Mouse (Mus musculus) embryonic facial prominence, embryonic 15.5 days (tissue): Measurements from ENCODE around the gene Lrmda. TPM values are rescaled to one million over a fixed set of nuclear protein-coding genes. Genes with fewer than 3 reads are reported as not detected.

Experiments used
- ATAC-seq: fragments of 200-750 bp; cut with Nextera tagmentation; 2 replicates; pipeline ENCODE4 v1.8.0; 2017; ENCODE audit warnings: low read depth, moderate TSS enrichment; ENCODE audit not compliant: insufficient number of reproducible peaks, low FRiP score, low TSS enrichment
- H3K27ac ChIP-seq: fragments of 300-500 bp; sonication (generic); replicated peaks from 2 replicates; pipeline ENCODE4 v1.5.1; 2015; ENCODE audit warnings: mild to moderate bottlenecking, inconsistent platforms
- H3K27me3 ChIP-seq: fragments of 300-500 bp; sonication (generic); 2 replicates; pipeline ENCODE4 v1.6.1; 2015; ENCODE audit warnings: inconsistent platforms
- H3K36me3 ChIP-seq: fragments of 300-500 bp; sonication (generic); 2 replicates; pipeline ENCODE4 v1.6.1; 2015; ENCODE audit warnings: mild to moderate bottlenecking, inconsistent platforms
- H3K4me1 ChIP-seq: fragments of 300-500 bp; sonication (generic); 2 replicates; pipeline ENCODE4 v1.6.1; 2015; ENCODE audit warnings: inconsistent platforms
- H3K4me2 ChIP-seq: fragments of 300-500 bp; sonication (generic); replicated peaks from 2 replicates; pipeline ENCODE4 v1.6.1; 2015; ENCODE audit warnings: mild to moderate bottlenecking, inconsistent platforms
- H3K4me3 ChIP-seq: fragments of 300-500 bp; sonication (generic); replicated peaks from 2 replicates; pipeline ENCODE4 v1.5.1; 2015; ENCODE audit warnings: mild to moderate bottlenecking, inconsistent platforms
- H3K9ac ChIP-seq: fragments of 300-500 bp; sonication (generic); 2 replicates; pipeline ENCODE4 v1.6.1; 2015; ENCODE audit warnings: inconsistent platforms
- H3K9me3 ChIP-seq: fragments of 300-500 bp; sonication (generic); replicated peaks from 2 replicates; pipeline ENCODE4 v1.6.1; 2016; ENCODE audit warnings: inconsistent platforms
- WGBS: fragments of 180-500 bp; shearing (Covaris S2); methylation state at CpG from one replicate; pipeline ENCODE4 v1.1.7; 2015; 5-methylcytosine and 5-hydroxymethylcytosine counted together
- polyA plus RNA-seq: library from polyadenylated mRNA; unstranded; fragments of >200 nt; fragmentation: Nextera tagmentation; extraction: Ambion mirVana; gene quantifications from 2 replicates; pipeline ENCODE4 v1.2.1, GENCODE M21; 2015

Lrmda gene
- polyA plus RNA-seq, 1 experiment from 2014 or later: 0.64 TPM

GRCm38 (mm10) chr14:22679705-22680643 is 660.5 kb downstream of the Lrmda start:
- H3K9ac ChIP-seq: no peak overlapping the region
- H3K36me3 ChIP-seq: no peaks in the 10 kb centered on the region
- no peak overlapping the region for H3K27ac ChIP-seq
- no peak overlapping the region for H3K4me3 ChIP-seq
- ATAC-seq: no peak
- H3K9me3 ChIP-seq: no peaks in the 10 kb centered on the region
- no peaks in the 10 kb centered on the region for H3K4me1 ChIP-seq
- 64% methylated on average over 9 of the region's 9 CpGs for WGBS
- H3K4me2 ChIP-seq: no peak overlapping the region
- no peaks in the 10 kb centered on the region for H3K27me3 ChIP-seq

GRCm38 (mm10) chr14:22686886-22687285 is 667.4 kb downstream of the Lrmda start:
- no peak for ATAC-seq
- Histone ChIP-seq H3K27me3 (no peaks in the 10 kb centered on the region), H3K9me3 (no peaks in the 10 kb centered on the region), H3K4me3 (no peak overlapping the region), H3K36me3 (no peaks in the 10 kb centered on the region), H3K4me1 (no peaks in the 10 kb centered on the region), H3K27ac (no peak overlapping the region), H3K4me2 (no peak overlapping the region), H3K9ac (no peak overlapping the region)
- WGBS: 57% methylated on average over 4 of the region's 4 CpGs

- Histone ChIP-seq H3K4me2 (no peak overlapping the region), H3K27ac (no peak overlapping the region), H3K36me3 (no peaks in the 10 kb centered on the region), H3K4me1 (no peaks in the 10 kb centered on the region), H3K27me3 (no peaks in the 10 kb centered on the region), H3K9ac (no peak overlapping the region), H3K4me3 (no peak overlapping the region), H3K9me3 (no peaks in the 10 kb centered on the region)
- no peak for ATAC-seq
- WGBS: 68% methylated on average over 2 of the region's 2 CpGs
These were observed 668.9 kb downstream of the Lrmda start for GRCm38 (mm10) chr14:22688399-22688798.

DNA sequence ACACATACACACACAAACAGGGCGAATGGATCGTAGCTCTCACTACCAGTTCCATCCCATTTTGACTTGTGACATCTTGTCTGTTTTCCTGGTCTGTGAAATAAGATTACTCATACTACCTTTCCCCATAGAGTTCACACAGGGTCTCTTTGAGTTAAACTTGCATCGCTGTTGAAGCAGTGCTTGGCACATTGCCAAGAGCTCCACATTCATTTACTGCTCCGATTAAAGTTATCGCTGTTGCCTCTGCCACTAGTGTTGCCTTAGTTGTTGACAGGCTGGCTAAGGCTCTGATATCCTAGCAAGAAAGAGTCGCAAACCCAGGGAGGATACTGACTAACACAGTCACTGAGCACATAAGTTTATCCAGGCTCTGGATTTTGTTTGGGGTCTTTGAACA is 675.9 kb downstream of the Lrmda start:
- H3K9me3 ChIP-seq: no peaks in the 10 kb centered on the region
- H3K4me1 ChIP-seq: no peaks in the 10 kb centered on the region
- H3K27me3 ChIP-seq: no peaks in the 10 kb centered on the region
- H3K4me3 ChIP-seq: no peak overlapping the region
- H3K9ac ChIP-seq: no peak overlapping the region
- 41% methylated on average over 6 of the region's 6 CpGs for WGBS
- H3K4me2 ChIP-seq: no peak overlapping the region
- ATAC-seq: peak; percentile 39; the same call in 1 of the 2 replicates
- H3K27ac ChIP-seq: 0 out of 2 replicates have a peak overlapping the region, but pooled peaks have one; percentile 17
- H3K36me3 ChIP-seq: no peaks in the 10 kb centered on the region

- no peaks in the 10 kb centered on the region for H3K9me3 ChIP-seq
- H3K9ac ChIP-seq: no peak overlapping the region
- 53% methylated on average over 4 of the region's 4 CpGs for WGBS
- H3K27me3 ChIP-seq: no peaks in the 10 kb centered on the region
- 0 out of 2 replicates have a peak overlapping the region, but pooled peaks have one; percentile 17 for H3K27ac ChIP-seq
- H3K4me1 ChIP-seq: no peaks in the 10 kb centered on the region
- H3K4me3 ChIP-seq: no peak overlapping the region
- H3K36me3 ChIP-seq: no peaks in the 10 kb centered on the region
- ATAC-seq: 0 out of 2 replicates have a peak, but pooled peaks have one; percentile 4
- H3K4me2 ChIP-seq: no peak overlapping the region
These were observed 676.4 kb downstream of the Lrmda start for GRCm38 (mm10) chr14:22695931-22696365.

DNA sequence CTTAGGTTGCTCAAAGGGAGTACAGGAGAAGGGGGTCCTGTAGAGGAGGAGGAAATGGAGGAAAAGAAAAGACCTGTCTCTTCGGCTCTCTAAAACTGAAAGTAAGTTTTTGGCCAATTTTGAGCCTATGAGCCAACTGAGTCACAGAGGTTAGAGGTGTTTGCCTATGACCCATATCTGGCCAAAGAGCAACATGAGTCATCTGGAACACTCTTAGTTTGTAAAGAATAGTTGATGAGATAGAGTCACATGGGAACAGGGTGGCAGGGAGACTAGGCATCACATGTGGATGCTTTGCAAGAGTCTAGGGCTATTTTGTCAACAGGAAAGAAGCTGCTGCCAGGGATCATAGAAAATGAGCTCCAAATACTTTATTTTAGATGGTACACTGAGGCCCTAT is 680.7 kb downstream of the Lrmda start:
- Histone ChIP-seq H3K4me3 (no peak overlapping the region), H3K27me3 (no peaks in the 10 kb centered on the region), H3K27ac (no peak overlapping the region), H3K36me3 (no peaks in the 10 kb centered on the region), H3K9ac (no peak overlapping the region), H3K4me2 (no peak overlapping the region), H3K4me1 (no peaks in the 10 kb centered on the region), H3K9me3 (no peaks in the 10 kb centered on the region)
- no peak for ATAC-seq
- WGBS: 93% methylated on average over 1 of the region's 1 CpGs

GRCm38 (mm10) chr14:22700690-22701089 is 681.2 kb downstream of the Lrmda start:
- ATAC-seq: no peak
- Histone ChIP-seq H3K27ac (no peak overlapping the region), H3K4me3 (no peak overlapping the region), H3K36me3 (no peaks in the 10 kb centered on the region), H3K4me2 (no peak overlapping the region), H3K4me1 (no peaks in the 10 kb centered on the region), H3K9me3 (no peaks in the 10 kb centered on the region), H3K9ac (no peak overlapping the region), H3K27me3 (no peaks in the 10 kb centered on the region)
- 91% methylated on average over 2 of the region's 2 CpGs for WGBS

DNA sequence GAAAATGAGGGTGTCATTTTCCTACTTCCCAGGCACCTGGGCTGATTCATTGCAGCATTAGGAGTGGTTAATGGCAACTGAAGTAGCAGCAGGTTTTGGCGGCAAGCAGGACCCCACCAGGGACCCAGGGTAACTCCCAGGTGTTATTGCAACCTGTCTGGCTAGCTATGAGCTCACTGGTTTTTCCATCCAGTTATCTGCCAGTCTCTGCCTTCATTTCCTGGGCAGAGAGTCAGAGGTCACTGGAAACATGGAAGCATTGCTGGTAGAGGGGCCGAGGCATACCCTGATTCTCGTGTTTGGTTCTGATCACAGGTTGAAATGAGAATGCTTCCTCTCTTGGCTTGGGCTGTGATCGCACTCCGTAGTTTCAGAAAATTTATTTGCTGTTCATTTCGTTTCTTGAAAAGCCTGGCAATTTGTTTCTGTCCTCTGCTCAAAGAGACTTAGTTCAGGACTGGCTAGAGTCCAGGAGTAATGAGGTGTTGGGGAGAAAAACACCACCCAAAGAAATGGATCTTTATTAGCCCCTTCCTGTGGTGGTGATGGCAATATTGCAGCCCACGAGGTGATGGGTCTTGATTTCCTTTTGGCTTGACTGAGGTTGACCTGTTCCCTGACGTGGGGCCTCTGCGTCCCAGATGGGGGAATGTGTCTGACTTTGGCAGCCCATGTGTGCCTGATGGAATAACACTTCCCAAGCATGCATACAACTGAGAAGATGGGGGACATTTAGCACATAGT is 688.6 kb downstream of the Lrmda start:
- no peak for ATAC-seq
- Histone ChIP-seq H3K4me3 (no peak overlapping the region), H3K27ac (no peak overlapping the region), H3K9ac (no peak overlapping the region), H3K27me3 (no peaks in the 10 kb centered on the region), H3K4me2 (no peak overlapping the region), H3K4me1 (peaks cover 4% of the 10 kb centered on the region; the same call in 1 of the 2 replicates), H3K36me3 (no peaks in the 10 kb centered on the region), H3K9me3 (no peaks in the 10 kb centered on the region)
- WGBS: 72% methylated on average over 9 of the region's 9 CpGs

DNA sequence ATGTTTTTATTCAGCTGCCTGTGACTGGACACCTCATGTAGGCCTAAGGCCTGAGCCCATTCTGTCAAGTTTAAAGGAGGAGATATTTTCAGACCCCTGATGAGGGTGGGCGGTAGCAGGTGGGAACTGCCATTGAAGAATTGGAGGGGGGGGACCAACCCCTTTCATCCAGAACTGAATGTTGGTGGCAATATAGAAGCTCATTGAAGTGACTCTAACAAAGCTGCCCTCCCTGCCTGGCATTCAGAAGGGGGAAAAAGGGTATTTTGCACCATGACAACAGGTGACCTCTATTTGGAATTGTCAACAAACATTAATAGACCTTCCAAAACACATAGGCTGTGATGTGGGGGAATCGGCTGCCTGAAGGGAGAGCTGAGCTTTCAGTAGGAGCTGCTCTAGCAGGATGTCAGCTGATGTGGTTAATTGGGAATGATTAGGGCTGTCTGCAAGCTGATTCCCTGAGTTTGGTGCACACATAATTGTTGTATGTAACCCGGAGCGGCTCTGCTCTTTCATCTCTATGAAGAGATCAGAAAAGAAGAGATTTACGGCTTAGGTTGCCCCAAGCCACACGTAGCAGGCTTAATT is 690.7 kb downstream of the Lrmda start:
- WGBS: 40% methylated on average over 6 of the region's 6 CpGs
- Histone ChIP-seq H3K4me1 (peaks cover 4% of the 10 kb centered on the region; the same call in 1 of the 2 replicates), H3K4me3 (no peak overlapping the region), H3K4me2 (no peak overlapping the region), H3K27me3 (no peaks in the 10 kb centered on the region), H3K9me3 (no peaks in the 10 kb centered on the region), H3K27ac (no peak overlapping the region), H3K9ac (no peak overlapping the region), H3K36me3 (no peaks in the 10 kb centered on the region)
- ATAC-seq: no peak

DNA sequence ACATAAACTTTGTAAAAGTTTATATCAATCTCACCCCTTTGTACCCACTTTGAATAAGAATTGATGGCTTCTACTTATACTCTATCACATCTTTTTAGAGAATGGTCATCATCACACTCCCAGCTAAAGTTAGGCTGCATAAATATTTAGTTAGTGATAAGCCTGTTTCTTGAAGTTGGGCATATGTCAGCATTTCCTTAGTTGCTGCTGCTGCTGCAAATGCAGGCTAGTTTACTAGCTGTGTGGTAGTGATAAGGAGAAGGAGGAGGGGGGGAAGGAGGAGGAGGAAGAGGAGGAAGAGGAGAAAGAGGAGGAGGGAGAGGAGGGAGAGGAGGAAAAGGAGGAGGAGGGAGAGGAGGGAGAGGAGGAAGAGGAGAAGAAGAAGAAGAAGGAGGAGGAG is 692.9 kb downstream of the Lrmda start:
- Histone ChIP-seq H3K36me3 (no peaks in the 10 kb centered on the region), H3K4me1 (peaks cover 4% of the 10 kb centered on the region; the same call in 1 of the 2 replicates), H3K27ac (no peak overlapping the region), H3K4me3 (no peak overlapping the region), H3K9me3 (no peaks in the 10 kb centered on the region), H3K4me2 (no peak overlapping the region), H3K27me3 (no peaks in the 10 kb centered on the region), H3K9ac (no peak overlapping the region)
- no peak for ATAC-seq
